Mouse (Mus musculus) forebrain, postnatal 0 days (tissue): ENCODE results near the gene Med16. TPM values are rescaled to one million over a fixed set of nuclear protein-coding genes. Genes with fewer than 3 reads are reported as not detected.

Experiments
- ATAC-seq: fragments of 200-750 bp; cut with Nextera tagmentation; 2 replicates; pipeline ENCODE4 v1.8.0; 2017; ENCODE audit warnings: mild to moderate bottlenecking, moderate library complexity
- DNase-seq: peaks from one replicate; pipeline ENCODE4 v3.0.0-alpha.2; 2015
- H3K27ac ChIP-seq: fragments of 300-500 bp; sonication (generic); 2 replicates; pipeline ENCODE4 v1.5.1; 2014; ENCODE audit warnings: low read depth, mild to moderate bottlenecking, antibody characterized with exemption, low read length, moderate library complexity, mixed read lengths
- H3K27me3 ChIP-seq: fragments of 300-500 bp; sonication (generic); 2 replicates; pipeline ENCODE4 v1.6.1; 2014; ENCODE audit warnings: mild to moderate bottlenecking, low read length, mixed read lengths; ENCODE audit not compliant: insufficient read depth
- H3K36me3 ChIP-seq: fragments of 300-500 bp; sonication (generic); 2 replicates; pipeline ENCODE4 v1.6.1; 2014; ENCODE audit warnings: mild to moderate bottlenecking, moderate library complexity; ENCODE audit not compliant: insufficient read depth
- H3K4me1 ChIP-seq: fragments of 300-500 bp; sonication (generic); 2 replicates; pipeline ENCODE4 v1.6.1; 2014; ENCODE audit warnings: antibody characterized with exemption; ENCODE audit not compliant: insufficient read depth
- H3K4me2 ChIP-seq: fragments of 300-500 bp; sonication (generic); 2 replicates; pipeline ENCODE4 v1.6.1; 2014; ENCODE audit warnings: low read depth, mild to moderate bottlenecking, moderate library complexity
- H3K4me3 ChIP-seq: fragments of 300-500 bp; sonication (generic); 2 replicates; pipeline ENCODE4 v1.5.1; 2014; ENCODE audit warnings: low read depth, low read length, mixed read lengths
- H3K9ac ChIP-seq: fragments of 300-500 bp; sonication (generic); 2 replicates; pipeline ENCODE4 v1.6.1; 2014; ENCODE audit warnings: mild to moderate bottlenecking
- H3K9me3 ChIP-seq: fragments of 300-500 bp; sonication (generic); 2 replicates; pipeline ENCODE4 v1.6.1; 2016; ENCODE audit warnings: low read length
- CTCF ChIP-seq: sonication (generic); IDR thresholded peaks from 2 replicates; pipeline ENCODE4 v1.5.1; 2016; ENCODE audit warnings: antibody characterized with exemption, control low read depth, low read depth
- WGBS: fragments of 180-500 bp; shearing (Covaris S2); extraction: QIAGEN DNeasy Blood & Tissue Kit; methylation state at CpG from one replicate; pipeline ENCODE4 v1.1.7; 2014; 5-methylcytosine and 5-hydroxymethylcytosine counted together
- polyA plus RNA-seq: library from polyadenylated mRNA; unstranded; fragments of >200 nt; fragmentation: Nextera tagmentation; extraction: Ambion mirVana; gene quantifications from 2 replicates; pipeline ENCODE4 v1.2.1, GENCODE M21; 2015
- total RNA-seq: library from RNA; depleted of rRNA; stranded (reverse); fragments of >200 nt; gene quantifications from 2 replicates; pipeline ENCODE4 v1.2.3, GENCODE M21; 2014

Med16 gene
- total and polyA plus RNA-seq, 2 experiments from 2014 or later, result 56.0 to 60.9 TPM

GRCm38 (mm10) chr10:79884446-79884845 lies 24.3 kb downstream of the Med16 start:
- TF ChIP-seq CTCF, result no peak
- ATAC-seq (no peak), DNase-seq (no peak)
- Histone ChIP-seq H3K4me2 (no peak overlapping the region), H3K9ac (no peak overlapping the region), H3K4me3 (no peak overlapping the region), H3K27me3 (peaks cover 5% of the 10 kb centered on the region; the same call in 1 of the 2 replicates), H3K36me3 (no peaks in the 10 kb centered on the region), H3K4me1 (no peaks in the 10 kb centered on the region), H3K9me3 (no peaks in the 10 kb centered on the region), H3K27ac (no peak overlapping the region)
- WGBS, result 45% methylated on average over 4 of the region's 4 CpGs

DNA sequence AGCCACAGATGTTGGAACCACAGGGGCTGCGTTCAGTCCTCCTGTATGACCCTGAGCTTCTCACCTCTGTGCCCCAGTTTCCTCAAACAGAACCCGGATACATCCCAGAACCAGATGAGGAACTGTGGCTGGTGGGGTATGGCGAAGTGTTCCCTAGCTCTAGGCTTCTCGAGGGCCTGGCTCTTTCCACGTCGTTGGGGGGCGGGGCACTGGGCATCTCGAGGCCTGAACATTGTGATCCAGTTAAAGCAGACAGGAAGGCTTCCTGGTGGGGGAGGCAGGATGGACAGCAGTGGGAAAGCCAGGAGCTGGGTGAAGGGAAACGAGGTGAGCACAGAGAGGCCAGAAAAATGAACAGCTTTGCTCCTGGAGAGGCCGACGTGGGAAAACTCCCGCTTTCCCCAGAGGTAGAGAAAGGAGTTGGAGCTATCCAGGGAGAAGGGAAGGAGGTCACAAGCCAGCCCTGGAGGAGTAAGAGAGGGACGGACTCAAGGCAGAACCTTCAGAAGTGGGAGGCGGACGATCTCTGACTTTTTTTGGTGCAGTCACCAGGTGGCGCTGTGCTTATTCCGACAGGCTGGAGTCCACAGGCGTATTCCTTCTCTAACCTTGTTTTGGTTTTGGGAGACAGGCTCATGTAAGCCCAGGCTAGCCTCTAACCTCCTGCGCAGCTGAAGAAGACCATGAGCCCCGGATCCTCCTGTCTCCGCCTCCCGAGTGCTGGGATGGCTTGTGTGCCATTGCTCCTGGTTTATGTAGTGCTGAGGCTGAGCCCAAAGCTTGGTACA lies 25.2 kb downstream of the Med16 start:
- no peak overlapping the region for H3K4me2 ChIP-seq
- no peak overlapping the region for H3K4me3 ChIP-seq
- no peaks in the 10 kb centered on the region for H3K4me1 ChIP-seq
- no peak overlapping the region for H3K27ac ChIP-seq
- H3K9me3 ChIP-seq, result no peaks in the 10 kb centered on the region
- 15% methylated on average over 22 of the region's 22 CpGs for WGBS
- H3K9ac ChIP-seq, result no peak overlapping the region
- ATAC-seq, result peak; percentile 67
- no peaks in the 10 kb centered on the region for H3K36me3 ChIP-seq
- DNase-seq, result peak; percentile 84
- H3K27me3 ChIP-seq, result peaks cover 5% of the 10 kb centered on the region; the same call in 1 of the 2 replicates
- peak; percentile 84 for TF ChIP-seq CTCF

GRCm38 (mm10) chr10:79881981-79882380 lies 26.7 kb downstream of the Med16 start:
- H3K27me3 ChIP-seq, result peaks cover 5% of the 10 kb centered on the region; the same call in 1 of the 2 replicates
- no peaks in the 10 kb centered on the region for H3K9me3 ChIP-seq
- DNase-seq (no peak), ATAC-seq (no peak)
- TF ChIP-seq CTCF, result no peak
- H3K9ac ChIP-seq, result no peak overlapping the region
- no peaks in the 10 kb centered on the region for H3K36me3 ChIP-seq
- H3K27ac ChIP-seq, result no peak overlapping the region
- no peak overlapping the region for H3K4me2 ChIP-seq
- no peak overlapping the region for H3K4me3 ChIP-seq
- no peaks in the 10 kb centered on the region for H3K4me1 ChIP-seq
- 9% methylated on average over 22 of the region's 22 CpGs for WGBS

GRCm38 (mm10) chr10:79880721-79881120 lies 28.0 kb downstream of the Med16 start:
- ATAC-seq (no peak), DNase-seq (no peak)
- 29% methylated on average over 9 of the region's 9 CpGs for WGBS
- Histone ChIP-seq H3K36me3 (no peaks in the 10 kb centered on the region), H3K27me3 (peaks cover 5% of the 10 kb centered on the region; the same call in 1 of the 2 replicates), H3K4me3 (no peak overlapping the region), H3K9me3 (no peaks in the 10 kb centered on the region), H3K27ac (no peak overlapping the region), H3K9ac (no peak overlapping the region), H3K4me1 (no peaks in the 10 kb centered on the region), H3K4me2 (no peak overlapping the region)
- no peak for TF ChIP-seq CTCF

DNA sequence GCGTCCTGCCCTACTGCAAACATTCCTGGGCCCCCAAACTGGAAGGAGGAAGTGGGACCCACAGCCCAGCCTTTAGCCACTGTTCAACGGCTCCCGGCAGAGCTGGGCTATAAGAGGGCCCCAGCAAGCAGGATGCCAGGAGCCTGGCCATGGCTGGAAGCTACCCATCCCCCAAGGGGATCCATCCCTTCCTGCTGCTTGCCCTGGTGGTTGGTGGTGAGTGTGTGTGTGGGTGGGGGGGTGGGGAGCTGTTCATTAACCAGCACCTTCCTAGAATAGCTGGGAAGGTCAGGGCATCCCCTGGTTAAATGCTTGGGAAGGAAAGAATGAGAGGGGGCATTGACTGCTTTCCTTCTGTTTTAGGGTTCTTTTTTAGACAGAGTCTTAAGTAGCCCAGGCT lies 29.2 kb downstream of the Med16 start:
- Histone ChIP-seq H3K4me2 (no peak overlapping the region), H3K4me1 (no peaks in the 10 kb centered on the region), H3K9ac (no peak overlapping the region), H3K27me3 (peaks cover 5% of the 10 kb centered on the region; the same call in 1 of the 2 replicates), H3K9me3 (no peaks in the 10 kb centered on the region), H3K4me3 (no peak overlapping the region), H3K27ac (no peak overlapping the region), H3K36me3 (no peaks in the 10 kb centered on the region)
- 61% methylated on average over 3 of the region's 3 CpGs for WGBS
- TF ChIP-seq CTCF, result no peak
- ATAC-seq, result no peak
- DNase-seq, result no peak

DNA sequence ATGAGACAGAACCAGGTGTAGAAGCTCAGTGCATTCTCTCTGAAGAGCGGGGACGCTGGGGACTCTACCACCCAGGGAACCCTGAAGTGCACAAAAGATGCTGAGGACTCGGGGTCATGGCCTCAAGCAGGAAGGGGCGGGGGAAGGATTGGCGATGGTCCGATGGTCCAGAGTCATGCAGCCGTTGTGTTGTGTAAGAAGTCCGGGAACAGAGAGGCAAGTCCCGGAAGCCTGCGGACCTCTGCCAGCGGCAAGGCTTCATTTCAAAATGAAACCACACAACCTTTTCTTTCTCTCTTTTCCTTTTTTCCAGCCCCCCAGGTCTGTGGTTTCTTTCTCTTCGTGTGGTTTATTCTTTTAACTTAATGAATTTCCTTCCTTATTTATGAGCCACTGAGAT lies 31.0 kb downstream of the Med16 start:
- H3K4me1 ChIP-seq, result no peaks in the 10 kb centered on the region
- no peaks in the 10 kb centered on the region for H3K9me3 ChIP-seq
- H3K36me3 ChIP-seq, result no peaks in the 10 kb centered on the region
- no peak for TF ChIP-seq CTCF
- ATAC-seq (no peak), DNase-seq (no peak)
- H3K27ac ChIP-seq, result no peak overlapping the region
- H3K4me2 ChIP-seq, result no peak overlapping the region
- 57% methylated on average over 12 of the region's 12 CpGs for WGBS
- H3K27me3 ChIP-seq, result peaks cover 5% of the 10 kb centered on the region; the same call in 1 of the 2 replicates
- H3K9ac ChIP-seq, result no peak overlapping the region
- no peak overlapping the region for H3K4me3 ChIP-seq

GRCm38 (mm10) chr10:79877174-79877573 lies 31.5 kb downstream of the Med16 start:
- DNase-seq (no peak), ATAC-seq (no peak)
- Histone ChIP-seq H3K27ac (no peak overlapping the region), H3K4me2 (no peak overlapping the region), H3K4me1 (no peaks in the 10 kb centered on the region), H3K27me3 (peaks cover 5% of the 10 kb centered on the region; the same call in 1 of the 2 replicates), H3K9me3 (no peaks in the 10 kb centered on the region), H3K4me3 (no peak overlapping the region), H3K9ac (no peak overlapping the region), H3K36me3 (no peaks in the 10 kb centered on the region)
- WGBS, result 60% methylated on average over 1 of the region's 1 CpGs
- TF ChIP-seq CTCF, result no peak
